Mouse (Mus musculus) WW6 (cell line): ENCODE measurements around the gene Pstpip1.

ENCODE experiments used
- DNase-seq: peaks from one replicate; pipeline ENCODE4 v3.0.0-alpha.2; 2013; ENCODE audit warnings: low read depth, low spot score

Gene Pstpip1

DNA sequence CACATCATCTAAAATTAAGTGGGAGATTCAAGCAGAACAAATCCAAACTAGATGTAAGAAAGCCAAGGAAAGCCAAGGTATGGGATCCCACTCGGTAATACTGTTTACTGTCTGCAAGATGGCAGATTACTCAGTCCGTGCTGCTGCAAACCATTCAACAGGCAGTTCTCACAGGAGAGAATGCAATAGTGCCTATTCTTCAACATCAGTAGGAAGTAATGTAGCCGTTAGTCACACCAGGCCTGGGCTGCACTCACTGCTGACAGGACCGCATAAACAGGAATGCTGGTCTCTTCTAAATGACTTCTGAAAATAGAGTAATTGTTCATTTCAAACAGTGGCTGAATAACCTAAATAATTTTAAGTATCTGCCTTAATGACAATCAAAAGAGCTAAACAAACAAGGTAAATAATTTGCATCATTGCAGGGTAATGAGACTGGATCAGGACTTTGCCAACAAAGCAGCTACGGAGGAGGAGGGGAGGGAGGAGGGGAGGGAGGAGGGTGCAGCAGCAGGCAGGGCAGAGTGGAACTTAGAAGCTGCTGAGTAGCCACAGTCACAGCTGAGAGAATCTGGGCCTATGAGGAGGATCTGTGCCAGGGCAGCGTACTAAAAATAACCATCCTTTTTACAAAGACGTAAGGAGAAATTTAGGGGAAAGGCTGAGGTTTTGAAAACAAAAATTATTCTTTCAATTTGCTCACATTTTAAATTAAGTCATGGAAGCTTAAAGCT is 62.2 kb downstream of the Pstpip1 start:
- no peak for DNase-seq

DNA sequence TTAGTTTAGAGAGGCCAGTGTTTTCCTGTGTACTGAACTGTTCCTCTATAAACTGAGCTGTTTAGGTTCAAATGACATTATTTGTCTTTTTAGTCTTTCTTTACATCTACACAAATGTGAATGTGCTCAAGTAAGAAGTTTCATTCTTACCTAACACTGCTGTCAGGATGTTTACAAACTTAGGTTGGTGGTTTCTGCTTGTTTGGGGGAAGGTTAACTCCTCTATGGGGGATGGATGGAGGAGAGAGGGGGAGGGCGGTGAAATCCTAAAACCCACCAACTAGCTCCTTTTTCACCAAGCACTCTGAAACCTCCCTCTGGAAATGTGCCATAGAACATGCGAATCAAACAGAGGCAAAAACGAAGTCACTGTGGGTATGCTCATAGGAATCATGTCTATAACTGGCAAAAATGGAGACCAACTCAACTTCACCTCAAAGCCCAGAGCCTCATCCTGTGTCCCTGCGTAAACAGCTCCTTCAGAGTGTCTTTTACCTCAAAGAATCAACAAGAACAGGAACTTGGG is 62.8 kb downstream of the Pstpip1 start:
- no peak for DNase-seq

DNA sequence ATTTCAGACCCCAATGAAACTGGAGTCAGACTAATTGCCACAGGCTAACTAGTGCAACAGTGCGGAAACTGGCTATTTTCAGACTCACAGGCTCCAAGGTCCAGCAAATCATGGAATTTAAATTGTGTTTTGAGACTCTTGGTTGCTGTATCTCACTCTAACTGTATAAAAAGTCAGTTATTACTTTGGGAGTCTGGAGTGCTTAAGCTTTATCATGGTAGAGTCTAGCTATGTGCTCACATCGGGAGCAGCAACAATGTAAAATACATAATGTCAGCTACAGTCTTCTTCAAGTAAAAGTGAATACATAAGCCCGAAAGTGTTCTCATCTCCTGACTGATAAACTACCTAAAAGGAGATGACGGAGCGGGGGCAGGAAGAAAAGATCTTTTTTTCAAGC is 64.8 kb downstream of the Pstpip1 start:
- no peak for DNase-seq

- DNase-seq: no peak
Measured at GRCm38 (mm10) chr9:56158077-56158476, 68.3 kb downstream of the Pstpip1 start.

DNA sequence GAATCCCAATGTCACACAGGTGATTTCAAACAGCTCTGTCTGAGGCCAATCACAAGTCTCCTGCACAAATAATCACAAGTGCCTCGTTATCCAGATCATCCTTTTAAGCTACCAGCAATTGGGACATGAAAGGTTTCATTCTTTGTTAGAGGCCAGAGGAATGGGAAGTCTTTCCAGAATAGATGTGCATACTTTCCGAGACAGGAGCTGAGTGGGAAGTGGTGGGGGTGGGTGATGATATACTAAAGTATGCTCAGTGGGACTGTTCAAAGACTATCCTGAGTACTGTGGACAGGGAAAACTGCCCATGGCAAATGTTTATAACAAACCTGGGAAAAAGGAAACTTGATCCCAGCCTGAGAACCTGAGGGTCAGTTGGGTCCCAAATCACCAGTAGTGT is 69.7 kb downstream of the Pstpip1 start:
- no peak for DNase-seq

DNA sequence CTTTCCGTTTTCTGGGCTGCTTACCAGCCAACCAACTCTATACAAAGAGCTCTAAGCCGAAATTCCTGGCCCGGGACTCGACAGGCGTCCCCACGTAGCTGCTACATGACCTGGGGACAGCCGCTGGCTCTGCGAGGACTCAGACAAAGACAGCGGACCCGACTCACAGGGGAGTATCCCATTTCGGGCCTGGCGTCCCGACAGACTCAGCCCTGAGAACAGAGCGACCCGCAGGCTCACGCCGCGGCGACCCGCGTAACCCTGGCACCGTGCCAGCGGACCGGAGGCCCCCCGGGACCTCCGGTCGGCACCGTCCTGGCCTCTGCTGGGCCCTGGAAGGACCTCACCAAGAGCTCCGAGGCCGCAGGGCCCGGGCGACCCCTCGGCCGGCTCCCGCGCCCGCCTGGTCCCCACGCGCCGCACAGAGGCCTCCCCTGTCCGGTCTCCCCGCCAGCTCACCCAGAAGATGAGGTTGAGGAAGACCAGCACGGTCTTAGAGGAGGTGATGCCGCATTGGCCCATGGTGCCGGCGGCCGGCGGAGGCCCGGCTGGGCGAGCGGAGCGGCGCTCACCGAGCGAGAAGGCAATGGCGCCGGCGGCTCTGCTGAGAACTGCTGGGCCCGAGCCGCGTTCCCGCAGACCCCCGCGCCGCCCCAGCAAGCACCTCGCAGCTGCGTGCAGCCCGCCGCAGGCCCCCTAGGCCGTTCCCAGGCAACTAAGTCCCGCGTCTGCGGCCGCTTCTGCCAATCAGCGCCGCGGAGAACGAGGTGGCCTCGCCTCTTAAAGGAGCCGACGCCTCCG is 70.8 kb downstream of the Pstpip1 start:
- DNase-seq: peak; percentile 78

- DNase-seq: no peak
Measured at GRCm38 (mm10) chr9:56165377-56165776, 75.6 kb downstream of the Pstpip1 start, which contains the start of gene Tspan3. Gene Tspan3, minus strand, starts transcription at chr9:56165477.

DNA sequence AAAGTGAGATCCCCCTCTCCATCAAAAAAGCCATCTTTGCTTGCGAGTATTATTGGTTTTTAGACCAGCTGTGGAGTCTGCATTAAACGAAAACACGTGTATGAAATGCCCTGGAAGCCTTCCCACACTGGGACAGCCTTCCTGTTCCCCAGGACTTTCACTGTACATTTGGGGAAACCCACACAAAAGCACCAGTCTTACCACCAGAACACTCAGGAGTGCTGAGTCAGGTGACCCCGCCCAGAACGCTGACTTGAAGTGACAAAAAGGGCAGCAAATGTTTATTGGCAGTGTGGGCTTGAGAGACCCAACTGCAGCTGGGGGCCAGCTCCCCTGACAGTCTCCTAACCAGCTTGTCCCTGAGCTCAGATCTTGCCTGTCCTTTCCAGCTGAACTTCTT is 76.4 kb downstream of the Pstpip1 start:
- no peak for DNase-seq

GRCm38 (mm10) chr9:56167690-56168089 is 77.9 kb downstream of the Pstpip1 start:
- no peak for DNase-seq

- DNase-seq: no peak
Measured at GRCm38 (mm10) chr9:56175316-56175715, 85.6 kb downstream of the Pstpip1 start.

DNA sequence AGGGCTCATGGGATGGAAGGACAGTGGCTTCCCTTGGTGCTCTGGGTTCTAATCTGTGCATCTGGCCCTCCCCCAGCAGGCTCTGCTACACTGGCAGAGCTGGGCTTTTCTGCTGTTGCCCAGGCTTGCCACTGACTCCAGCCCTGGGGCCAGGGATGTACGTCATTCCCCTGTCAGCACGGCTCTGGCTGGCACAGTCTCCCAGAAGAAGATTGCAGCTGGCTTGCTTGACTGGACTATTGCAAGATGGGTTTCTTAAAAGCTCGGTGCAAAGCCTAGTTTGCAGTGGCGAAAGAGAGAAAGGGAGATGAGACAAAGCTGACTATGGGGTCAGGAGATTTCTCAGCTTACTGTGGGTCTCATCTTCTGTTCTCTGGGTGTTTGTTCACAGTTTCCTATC is 87.6 kb downstream of the Pstpip1 start:
- no peak for DNase-seq
